Comparison of ENCODE assay signal across 18 mouse cellular contexts in genomic region chr5:66190481-66191184, GRCm38 (mm10). TPM values are rescaled to one million over a fixed set of nuclear protein-coding genes. Genes with fewer than 3 reads are reported as not detected.
DNase-seq lines count a peak whose midpoint lies in the region; ATAC-seq and TF ChIP-seq lines count a peak whose summit lies in the region.
"Had no signal": no experiment of that assay in that cellular context is flagged by ENCODE, and none has a peak within 500 bp of the region (broad histone marks: within the 10 kb centered on the region; RNA-seq: fewer than 3 reads in every experiment).

No protein-coding gene starts in this region.

- H3K4me3 ChIP-seq in lung, postnatal 0 days (ENCODE audit: low read depth, low read length), result no peak overlapping the region
- H3K4me3 ChIP-seq in E14TG2a.4 (replicated peaks; ENCODE audit: low read length), result 0 out of 2 replicates have a peak overlapping the region, but pooled peaks have one; percentile 10
- H3K4me3 ChIP-seq in forebrain, embryonic 16.5 days (replicated peaks; ENCODE audit: low read length), result no peak overlapping the region
- H3K4me3 ChIP-seq: embryonic facial prominence, embryonic 13.5 days; hindbrain, embryonic 15.5 days; limb, embryonic 13.5 days; neural tube, embryonic 12.5 days; stomach, embryonic 15.5 days had no signal

- H3K4me2 ChIP-seq in lung, postnatal 0 days (replicated peaks; ENCODE audit: low read depth, low read length), result no peak overlapping the region
- no peak overlapping the region for H3K4me2 ChIP-seq in forebrain, embryonic 16.5 days (ENCODE audit: low read length)
- H3K4me2 ChIP-seq: embryonic facial prominence, embryonic 13.5 days; hindbrain, embryonic 15.5 days; limb, embryonic 13.5 days; neural tube, embryonic 12.5 days; stomach, embryonic 15.5 days had no signal

- no peaks in the 10 kb centered on the region for H3K36me3 ChIP-seq in lung, postnatal 0 days (ENCODE audit: insufficient read depth, low read length)
- H3K36me3 ChIP-seq in E14TG2a.4 (ENCODE audit: insufficient read depth, low read length), result no peaks in the 10 kb centered on the region
- no peaks in the 10 kb centered on the region for H3K36me3 ChIP-seq in forebrain, embryonic 16.5 days (ENCODE audit: control insufficient read depth, insufficient read depth)
- H3K36me3 ChIP-seq: embryonic facial prominence, embryonic 13.5 days; hindbrain, embryonic 15.5 days; limb, embryonic 13.5 days; neural tube, embryonic 12.5 days; stomach, embryonic 15.5 days had no signal

- 67% methylated on average over 16 of the region's 16 CpGs for WGBS in lung, postnatal 0 days
- WGBS in forebrain, embryonic 16.5 days, result 87% methylated on average over 16 of the region's 16 CpGs

- H3K27ac ChIP-seq in lung, postnatal 0 days (ENCODE audit: low read length), result no peak overlapping the region
- no peak overlapping the region for H3K27ac ChIP-seq in forebrain, embryonic 16.5 days (ENCODE audit: low read length)
- H3K27ac ChIP-seq: embryonic facial prominence, embryonic 13.5 days; hindbrain, embryonic 15.5 days; limb, embryonic 13.5 days; neural tube, embryonic 12.5 days; stomach, embryonic 15.5 days had no signal

- no peak for TF ChIP-seq CTCF in lung, postnatal 0 days (IDR thresholded peaks at IDR 0.05)
- TF ChIP-seq CTCF in E14TG2a.4 (conservative IDR thresholded peaks at IDR 0.05; ENCODE audit: low read length), result no peak

- ATAC-seq in lung, postnatal 0 days, result no peak
- ATAC-seq in forebrain, embryonic 16.5 days, result no peak

- H3K27me3 ChIP-seq in lung, postnatal 0 days (replicated peaks; ENCODE audit: insufficient read depth, low read length), result no peaks in the 10 kb centered on the region
- H3K27me3 ChIP-seq in E14TG2a.4 (ENCODE audit: insufficient read depth, low read length), result no peaks in the 10 kb centered on the region
- H3K27me3 ChIP-seq in forebrain, embryonic 16.5 days (replicated peaks; ENCODE audit: control insufficient read depth, insufficient read depth, low read length), result no peaks in the 10 kb centered on the region
- H3K27me3 ChIP-seq: embryonic facial prominence, embryonic 13.5 days; hindbrain, embryonic 15.5 days; limb, embryonic 13.5 days; neural tube, embryonic 12.5 days; stomach, embryonic 15.5 days had no signal

- H3K9ac ChIP-seq in lung, postnatal 0 days (replicated peaks; ENCODE audit: low read depth), result no peak overlapping the region
- H3K9ac ChIP-seq in forebrain, embryonic 16.5 days (replicated peaks; ENCODE audit: low read depth, low read length), result no peak overlapping the region
- H3K9ac ChIP-seq: embryonic facial prominence, embryonic 13.5 days; hindbrain, embryonic 15.5 days; limb, embryonic 13.5 days; neural tube, embryonic 12.5 days; stomach, embryonic 15.5 days had no signal

- no peaks in the 10 kb centered on the region for H3K9me3 ChIP-seq in lung, postnatal 0 days (ENCODE audit: low read length)
- no peaks in the 10 kb centered on the region for H3K9me3 ChIP-seq in E14TG2a.4 (ENCODE audit: low read length)
- H3K9me3 ChIP-seq in forebrain, embryonic 16.5 days (ENCODE audit: control insufficient read depth, low read length), result no peaks in the 10 kb centered on the region
- H3K9me3 ChIP-seq: embryonic facial prominence, embryonic 13.5 days; hindbrain, embryonic 15.5 days; limb, embryonic 13.5 days; neural tube, embryonic 12.5 days; stomach, embryonic 15.5 days had no signal

- no peaks in the 10 kb centered on the region for H3K4me1 ChIP-seq in lung, postnatal 0 days (ENCODE audit: insufficient read depth, low read depth, low read length)
- peaks cover 20% of the 10 kb centered on the region for H3K4me1 ChIP-seq in E14TG2a.4 (replicated peaks; ENCODE audit: low read depth, low read length)
- H3K4me1 ChIP-seq in forebrain, embryonic 16.5 days (replicated peaks; ENCODE audit: control insufficient read depth, insufficient read depth, low read length), result no peaks in the 10 kb centered on the region
- H3K4me1 ChIP-seq: hindbrain, embryonic 15.5 days; limb, embryonic 13.5 days; neural tube, embryonic 12.5 days; stomach, embryonic 15.5 days had no signal

- DNase-seq in lung, postnatal 10 days, result peak; percentile 9
- no peak for DNase-seq in lung, postnatal 0 days (ENCODE audit: low spot score)
- DNase-seq in CD4-positive, CD25-positive, alpha-beta regulatory T cell, adult 2 months (ENCODE audit: low read depth, low spot score), result peak; percentile 35
- peak; percentile 64 for DNase-seq in induced T-regulatory cell, adult 2 months (ENCODE audit: low read depth)
- no peak for DNase-seq in layer of hippocampus, postnatal 10 days (ENCODE audit: low spot score in 2 of 2)
- DNase-seq: adrenal gland, adult 8-10 months; cerebellum, adult 18-20 months; heart, postnatal 10 days; kidney, adult 11 months; kidney, postnatal 25 days; spleen, adult 18-20 months had no signal

- no peak for TF ChIP-seq EP300 in lung, postnatal 0 days (IDR thresholded peaks at IDR 0.05)

RNA-seq across cellular contexts. Expression of gene Rbm47, which starts 17.7 kb away (rescaled TPM):
- 41.5 and 50.2 TPM in 2 replicates for polyA plus RNA-seq in lung, postnatal 0 days (2015; fragmentation: Nextera tagmentation; extraction: Ambion mirVana)
- polyA plus RNA-seq in forebrain, embryonic 16.5 days (2015; fragmentation: Nextera tagmentation; extraction: Ambion mirVana), result 2.0 and 3.0 TPM in 2 replicates
- 1 to 10 TPM in 1 of 2 experiments, under 1 TPM in 1; 0.71 to 3.8 TPM for total RNA-seq in layer of hippocampus, postnatal 10 days (2021)

Comparison
In these comparisons a context has a peak if more than half of its experiments do, and no peak if none do; other contexts are left out.
1. DNase-seq: peak in lung, postnatal 10 days (single experiment), CD4-positive, CD25-positive, alpha-beta regulatory T cell, adult 2 months (single experiment) and induced T-regulatory cell, adult 2 months (single experiment); none in lung, postnatal 0 days (single experiment) and layer of hippocampus, postnatal 10 days (0 of 2).
2. RNA of gene Rbm47, which starts 17.7 kb away (polyA plus RNA-seq): 41.5 to 50.2 TPM in lung, postnatal 0 days; 2.0 to 3.0 TPM in forebrain, embryonic 16.5 days; every median in the first group is over 10 times any median in the second.